Mouse (Mus musculus) heart, embryonic 15.5 days (tissue): Measurements from ENCODE around the gene Pip4k2b. TPM values are rescaled to one million over a fixed set of nuclear protein-coding genes. Genes with fewer than 3 reads are reported as not detected.
A peak's percentile ranks its signal among the peaks of the same experiment; 100 is the strongest.
"Not testable (repeated sequence)": the region's sequence is repeated elsewhere in the genome, so short reads cannot be mapped to it uniquely, and the experiment has no call there.

ENCODE experiments used
- ATAC-seq: fragments of 200-750 bp; cut with Nextera tagmentation; replicated peaks from 2 replicates; pipeline ENCODE4 v1.8.0; 2017; ENCODE audit warnings: low read depth, moderate TSS enrichment; ENCODE audit not compliant: insufficient number of reproducible peaks, insufficient read depth, low FRiP score
- H3K27ac ChIP-seq: fragments of 300-500 bp; sonication (generic); 2 replicates; pipeline ENCODE4 v1.5.1; 2015; ENCODE audit warnings: mild to moderate bottlenecking, inconsistent platforms
- H3K27me3 ChIP-seq: fragments of 300-500 bp; sonication (generic); 2 replicates; pipeline ENCODE4 v1.6.1; 2015; ENCODE audit warnings: inconsistent platforms
- H3K36me3 ChIP-seq: fragments of 300-500 bp; sonication (generic); 2 replicates; pipeline ENCODE4 v1.6.1; 2015; ENCODE audit warnings: mild to moderate bottlenecking, inconsistent platforms
- H3K4me1 ChIP-seq: fragments of 300-500 bp; sonication (generic); replicated peaks from 2 replicates; pipeline ENCODE4 v1.6.1; 2015; ENCODE audit warnings: inconsistent platforms
- H3K4me2 ChIP-seq: fragments of 300-500 bp; sonication (generic); 2 replicates; pipeline ENCODE4 v1.6.1; 2015; ENCODE audit warnings: inconsistent platforms, mild to moderate bottlenecking, moderate library complexity
- H3K4me3 ChIP-seq: fragments of 300-500 bp; sonication (generic); 2 replicates; pipeline ENCODE4 v1.5.1; 2015; ENCODE audit warnings: mild to moderate bottlenecking, inconsistent platforms
- H3K9ac ChIP-seq: fragments of 300-500 bp; sonication (generic); 2 replicates; pipeline ENCODE4 v1.6.1; 2015; ENCODE audit warnings: mild to moderate bottlenecking, inconsistent platforms
- H3K9me3 ChIP-seq: fragments of 300-500 bp; sonication (generic); replicated peaks from 2 replicates; pipeline ENCODE4 v1.6.1; 2016; ENCODE audit warnings: inconsistent platforms
- WGBS: fragments of 180-500 bp; shearing (Covaris S2); methylation state at CpG from one replicate; pipeline ENCODE4 v1.1.7; 2015; ENCODE audit warnings: mixed read lengths; 5-methylcytosine and 5-hydroxymethylcytosine counted together
- polyA plus RNA-seq: library from polyadenylated mRNA; unstranded; fragments of >200 nt; fragmentation: Nextera tagmentation; extraction: Ambion mirVana; gene quantifications from 2 replicates; pipeline ENCODE4 v1.2.1, GENCODE M21; 2015

Gene Pip4k2b
- 0.82 and 0.95 TPM in 2 replicates for polyA plus RNA-seq

DNA sequence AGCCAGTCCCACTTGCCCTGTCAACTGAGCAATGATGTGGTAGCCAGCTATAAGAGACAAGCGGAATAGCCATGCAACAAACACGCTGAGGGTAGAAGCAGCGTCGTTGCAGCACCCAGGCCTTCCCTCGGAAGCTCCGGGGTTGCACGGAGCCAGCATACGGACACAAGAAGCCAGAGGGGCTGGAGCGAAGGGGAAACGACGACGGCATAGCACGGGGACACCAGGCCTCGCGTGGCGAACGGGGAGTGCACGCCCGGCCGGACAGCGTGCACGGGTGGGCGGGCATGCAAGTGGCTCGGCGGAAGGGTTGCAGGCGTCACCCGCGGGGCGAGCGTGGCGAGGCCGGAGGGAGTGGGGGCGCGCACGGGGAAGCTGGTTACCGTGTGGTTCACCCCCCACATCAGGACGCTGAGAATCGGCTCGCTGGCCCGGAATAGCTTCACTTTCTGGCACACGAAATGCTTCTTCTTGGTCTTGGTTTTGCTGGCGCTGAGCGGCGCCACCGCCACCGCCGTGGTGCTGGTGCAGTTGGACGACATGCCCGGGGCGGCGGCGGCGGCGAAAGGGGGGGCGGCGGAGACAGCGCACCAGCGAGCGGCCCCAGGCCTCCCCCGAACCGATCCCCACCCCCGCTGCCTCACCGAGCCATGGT is at the start of gene Pip4k2b:
Gene Pip4k2b, minus strand, starts transcription at position 642 of the 655 bp plus-strand sequence.
- peaks cover 17% of the 10 kb centered on the region; the same call in 1 of the 2 replicates for H3K36me3 ChIP-seq
- no peaks in the 10 kb centered on the region for H3K9me3 ChIP-seq
- H3K4me1 ChIP-seq = peaks cover 22% of the 10 kb centered on the region
- H3K4me2 ChIP-seq = peak within 1 kb of the TSS; percentile 84
- ATAC-seq = peak; percentile 21
- H3K9ac ChIP-seq = peak within 1 kb of the TSS; percentile 94
- WGBS = under 1% methylated on average over 60 of the region's 63 CpGs
- H3K4me3 ChIP-seq = peak within 1 kb of the TSS; percentile 95
- no peaks in the 10 kb centered on the region for H3K27me3 ChIP-seq
- H3K27ac ChIP-seq = peak within 1 kb of the TSS; percentile 92

DNA sequence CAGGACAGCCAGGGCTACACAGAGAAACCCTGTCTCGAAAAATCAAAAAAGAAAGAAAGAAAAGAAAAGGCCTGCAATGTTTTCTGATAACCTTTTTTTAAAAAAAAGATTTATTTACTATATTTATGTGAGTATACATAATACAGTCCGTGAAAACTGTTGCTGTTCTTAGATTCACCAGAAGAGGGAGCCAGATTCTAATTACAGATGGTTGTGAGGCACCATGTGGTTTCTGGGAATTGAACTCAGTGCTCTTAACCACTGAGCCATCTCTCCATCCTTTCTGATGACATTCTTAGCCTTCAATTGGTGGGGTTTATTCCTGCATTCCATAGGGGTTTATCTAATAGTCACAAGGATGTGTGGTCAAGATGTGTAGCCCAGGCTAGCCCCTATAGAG is 48.7 kb upstream of the Pip4k2b start:
- Histone ChIP-seq H3K36me3 (no peaks in the 10 kb centered on the region), H3K4me2 (no peak overlapping the region), H3K4me1 (peaks cover 1% of the 10 kb centered on the region; the same call in 1 of the 2 replicates), H3K9ac (no peak overlapping the region), H3K9me3 (no peaks in the 10 kb centered on the region), H3K4me3 (no peak overlapping the region), H3K27me3 (no peaks in the 10 kb centered on the region), H3K27ac (no peak overlapping the region)
- WGBS = 2% methylated on average over 2 of the region's 2 CpGs
- ATAC-seq = no peak

DNA sequence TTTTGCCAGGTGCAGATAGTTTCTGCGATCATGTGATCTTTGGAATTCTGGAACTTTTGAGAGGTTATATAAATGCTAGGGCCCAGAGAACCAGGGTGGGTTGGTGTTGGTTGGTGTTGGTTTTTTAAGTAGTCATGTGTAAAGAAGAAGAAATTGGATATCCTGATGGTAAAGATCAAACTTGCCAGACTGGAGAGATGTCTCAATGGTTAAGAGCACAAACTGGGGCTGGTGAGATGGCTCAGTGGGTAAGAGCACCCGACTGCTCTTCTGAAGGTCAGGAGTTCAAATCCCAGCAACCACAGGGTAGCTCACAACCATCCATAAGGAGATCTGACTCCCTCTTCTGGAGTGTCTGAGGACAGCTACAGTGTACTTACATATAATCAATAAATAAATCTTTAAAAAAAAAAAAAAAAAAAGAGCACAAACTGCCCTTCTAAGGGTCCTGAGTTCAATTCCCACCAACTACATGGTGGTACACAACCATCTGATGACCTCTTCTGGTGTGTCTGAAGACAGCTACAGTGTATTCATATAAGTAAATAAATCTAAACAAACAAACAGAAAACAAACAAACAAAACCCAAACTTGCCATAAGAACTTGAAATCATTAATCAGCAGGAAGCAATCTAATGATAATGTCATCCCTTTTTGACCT is 46.4 kb upstream of the Pip4k2b start:
- H3K9ac ChIP-seq, H3K27me3 ChIP-seq, ATAC-seq, H3K4me2 ChIP-seq, H3K4me1 ChIP-seq, H3K27ac ChIP-seq, H3K4me3 ChIP-seq, H3K9me3 ChIP-seq, H3K36me3 ChIP-seq: not testable (repeated sequence)
- 78% methylated on average over 2 of the region's 2 CpGs for WGBS

- Histone ChIP-seq H3K9ac (no peak overlapping the region), H3K4me3 (no peak overlapping the region), H3K27me3 (no peaks in the 10 kb centered on the region), H3K4me1 (no peaks in the 10 kb centered on the region), H3K4me2 (no peak overlapping the region), H3K36me3 (no peaks in the 10 kb centered on the region), H3K9me3 (no peaks in the 10 kb centered on the region), H3K27ac (no peak overlapping the region)
- no peak for ATAC-seq
- WGBS = 78% methylated on average over 5 of the region's 5 CpGs
These were observed 45.2 kb upstream of the Pip4k2b start for GRCm38 (mm10) chr11:97789727-97790126.

GRCm38 (mm10) chr11:97787961-97788360 is 43.5 kb upstream of the Pip4k2b start:
- Histone ChIP-seq H3K36me3 (no peaks in the 10 kb centered on the region), H3K9me3 (no peaks in the 10 kb centered on the region)
- WGBS = 85% methylated on average over 3 of the region's 3 CpGs

DNA sequence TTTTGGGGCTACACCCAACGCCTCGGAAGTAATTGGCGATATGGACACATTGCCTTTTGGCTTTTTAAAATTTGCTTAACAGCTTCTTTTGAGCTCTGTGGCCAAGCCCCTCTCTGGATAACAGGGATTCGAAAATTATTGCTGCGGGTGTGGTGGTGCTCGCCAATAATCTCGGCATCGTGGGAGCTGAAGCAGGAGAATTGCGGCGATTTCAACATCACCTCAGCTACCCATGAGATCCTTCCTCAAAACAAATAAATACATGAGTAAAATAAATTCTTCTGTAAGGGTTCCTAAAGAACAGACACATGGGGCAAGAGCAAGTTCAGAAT is 38.0 kb upstream of the Pip4k2b start:
- ATAC-seq = no peak
- WGBS = under 1% methylated on average over 10 of the region's 10 CpGs
- peaks cover 34% of the 10 kb centered on the region for H3K36me3 ChIP-seq

More at GRCm38 (mm10) chr11:97787961-97788360, 43.5 kb upstream of the Pip4k2b start:
- no peak overlapping the region for H3K4me2 ChIP-seq
- peaks cover 3% of the 10 kb centered on the region; the same call in 1 of the 2 replicates for H3K4me1 ChIP-seq
- no peak overlapping the region for H3K9ac ChIP-seq
- no peak overlapping the region for H3K27ac ChIP-seq
- no peak for ATAC-seq
- H3K27me3 ChIP-seq = no peaks in the 10 kb centered on the region
- H3K4me3 ChIP-seq = no peak overlapping the region

DNA sequence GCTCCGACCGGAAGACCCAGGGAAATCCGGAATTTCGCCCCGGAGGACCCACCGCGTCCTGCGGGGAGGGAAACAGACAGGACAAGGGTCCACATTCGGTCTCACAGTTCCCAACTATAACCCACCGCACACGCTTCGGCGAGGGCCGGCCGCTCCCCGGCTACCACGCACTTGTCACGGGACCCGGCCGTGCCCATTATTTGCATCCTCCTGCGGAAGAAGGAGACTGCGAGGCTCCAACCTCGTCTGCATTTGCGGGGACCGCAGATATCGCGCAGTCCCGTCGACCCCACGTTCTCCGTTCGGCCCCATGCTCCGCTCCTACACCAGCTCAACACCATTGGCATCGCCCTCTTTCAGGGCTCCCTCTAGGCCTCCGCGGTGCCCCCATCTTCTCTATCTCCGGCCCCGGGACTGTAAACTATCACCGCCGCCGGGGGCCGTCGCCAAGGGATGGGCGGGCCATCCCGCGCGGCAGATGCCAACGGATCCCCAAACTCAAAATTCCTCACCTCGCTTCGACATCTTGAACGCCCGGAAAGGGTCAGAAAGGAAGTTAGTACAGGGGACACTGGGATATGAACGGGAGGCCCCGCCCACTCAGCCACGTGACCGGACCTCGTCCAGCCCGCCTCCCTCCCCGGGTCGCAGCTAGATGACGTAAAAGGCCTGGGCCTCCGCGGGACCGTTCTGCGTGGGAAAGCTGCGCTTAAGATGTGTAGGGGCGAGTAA is 37.5 kb upstream of the Pip4k2b start, which contains the start of gene Rpl23:
Gene Rpl23, minus strand, starts transcription at position 606 of the 732 bp plus-strand sequence.
- no peaks in the 10 kb centered on the region for H3K9me3 ChIP-seq
- H3K36me3 ChIP-seq = peaks cover 39% of the 10 kb centered on the region
- peak within 1 kb of the TSS; percentile 98 for H3K9ac ChIP-seq
- H3K27me3 ChIP-seq = no peaks in the 10 kb centered on the region
- peaks cover 22% of the 10 kb centered on the region for H3K4me1 ChIP-seq
- peak within 1 kb of the TSS; percentile 69 for H3K4me2 ChIP-seq
- ATAC-seq = peak; percentile 96
- H3K4me3 ChIP-seq = peak within 1 kb of the TSS; percentile 84
- H3K27ac ChIP-seq = peak within 1 kb of the TSS; percentile 90
- under 1% methylated on average over 67 of the region's 67 CpGs for WGBS

More for the DNA sequence above, 38.0 kb upstream of the Pip4k2b start:
- peak overlapping the region; percentile 69 for H3K4me2 ChIP-seq
- H3K4me3 ChIP-seq = peak overlapping the region; percentile 84
- H3K9me3 ChIP-seq = no peaks in the 10 kb centered on the region
- peak overlapping the region; percentile 90 for H3K27ac ChIP-seq
- H3K27me3 ChIP-seq = no peaks in the 10 kb centered on the region
- H3K4me1 ChIP-seq = peaks cover 22% of the 10 kb centered on the region
- peak overlapping the region; percentile 98 for H3K9ac ChIP-seq

- Histone ChIP-seq H3K27ac (peak overlapping the region; percentile 90), H3K4me3 (peak overlapping the region; percentile 84), H3K9ac (peak overlapping the region; percentile 98), H3K4me1 (peaks cover 22% of the 10 kb centered on the region), H3K9me3 (no peaks in the 10 kb centered on the region), H3K36me3 (peaks cover 45% of the 10 kb centered on the region), H3K27me3 (no peaks in the 10 kb centered on the region), H3K4me2 (peak overlapping the region; percentile 69)
- WGBS = 1% methylated on average over 11 of the region's 11 CpGs
- no peak for ATAC-seq
These were observed 37.0 kb upstream of the Pip4k2b start for GRCm38 (mm10) chr11:97781478-97781831.

- H3K4me1 ChIP-seq = peaks cover 22% of the 10 kb centered on the region
- no peak for ATAC-seq
- H3K9me3 ChIP-seq = no peaks in the 10 kb centered on the region
- H3K4me2 ChIP-seq = peak overlapping the region; percentile 69
- H3K36me3 ChIP-seq = peaks cover 55% of the 10 kb centered on the region
- H3K27ac ChIP-seq = no peak overlapping the region
- WGBS = 60% methylated on average over 2 of the region's 2 CpGs
- peak overlapping the region; percentile 84 for H3K4me3 ChIP-seq
- no peaks in the 10 kb centered on the region for H3K27me3 ChIP-seq
- H3K9ac ChIP-seq = peak overlapping the region; percentile 98; the same call in 1 of the 2 replicates
These were observed 35.6 kb upstream of the Pip4k2b start for GRCm38 (mm10) chr11:97779968-97780701.

DNA sequence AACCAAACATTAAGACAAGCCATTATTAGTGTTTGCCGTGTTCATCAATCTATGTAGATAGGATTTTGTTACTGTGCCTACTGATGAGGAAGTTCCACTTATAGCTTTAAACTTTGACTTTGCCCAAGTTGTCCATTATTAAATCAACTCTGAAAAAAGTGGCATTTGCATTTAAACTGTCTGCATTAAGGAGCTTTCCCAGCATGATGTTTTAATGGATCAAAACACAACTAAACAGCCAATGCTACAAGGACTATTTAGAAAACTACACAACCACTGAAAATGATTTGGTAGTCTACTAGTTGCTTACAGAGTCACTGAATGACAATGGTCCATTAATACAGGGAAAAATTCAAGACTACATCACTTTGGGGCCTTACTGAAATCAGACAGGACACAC is 34.4 kb upstream of the Pip4k2b start:
- Histone ChIP-seq H3K4me1 (peaks cover 22% of the 10 kb centered on the region), H3K27ac (no peak overlapping the region), H3K9ac (no peak overlapping the region), H3K4me3 (no peak overlapping the region), H3K9me3 (no peaks in the 10 kb centered on the region), H3K36me3 (peaks cover 55% of the 10 kb centered on the region), H3K4me2 (no peak overlapping the region), H3K27me3 (no peaks in the 10 kb centered on the region)
- 98% methylated on average over 1 of the region's 1 CpGs for WGBS
- ATAC-seq = no peak

GRCm38 (mm10) chr11:97777129-97777529 is 32.6 kb upstream of the Pip4k2b start:
- no peaks in the 10 kb centered on the region for H3K9me3 ChIP-seq
- WGBS = 42% methylated on average over 2 of the region's 2 CpGs

More at GRCm38 (mm10) chr11:97777129-97777529, 32.6 kb upstream of the Pip4k2b start:
- Histone ChIP-seq H3K27me3 (no peaks in the 10 kb centered on the region), H3K36me3 (peaks cover 55% of the 10 kb centered on the region), H3K4me3 (no peak overlapping the region), H3K9ac (no peak overlapping the region), H3K4me1 (peaks cover 19% of the 10 kb centered on the region), H3K4me2 (no peak overlapping the region), H3K27ac (no peak overlapping the region)
- no peak for ATAC-seq
